Mouse (Mus musculus) midbrain, embryonic 16.5 days (tissue): ENCODE results near the gene Parp1. TPM values are rescaled to one million over a fixed set of nuclear protein-coding genes. Genes with fewer than 3 reads are reported as not detected.

Experiments
- ATAC-seq: fragments of 200-750 bp; cut with Nextera tagmentation; 2 replicates; pipeline ENCODE4 v1.8.0; 2017; ENCODE audit warnings: moderate TSS enrichment
- H3K27ac ChIP-seq: fragments of 300-500 bp; sonication (generic); 2 replicates; pipeline ENCODE4 v1.5.1; 2014; ENCODE audit warnings: mild to moderate bottlenecking, low read length, mixed read lengths
- H3K27me3 ChIP-seq: fragments of 300-500 bp; sonication (generic); 2 replicates; pipeline ENCODE4 v1.6.1; 2014; ENCODE audit warnings: low read depth, low read length, mixed read lengths; ENCODE audit not compliant: control insufficient read depth, insufficient read depth
- H3K36me3 ChIP-seq: fragments of 300-500 bp; sonication (generic); 2 replicates; pipeline ENCODE4 v1.6.1; 2014; ENCODE audit warnings: mild to moderate bottlenecking, low read length, moderate library complexity, mixed read lengths; ENCODE audit not compliant: control insufficient read depth, insufficient read depth
- H3K4me1 ChIP-seq: fragments of 300-500 bp; sonication (generic); 2 replicates; pipeline ENCODE4 v1.6.1; 2014; ENCODE audit warnings: mild to moderate bottlenecking, low read length, mixed read lengths; ENCODE audit not compliant: control insufficient read depth, insufficient read depth
- H3K4me2 ChIP-seq: fragments of 300-500 bp; sonication (generic); 2 replicates; pipeline ENCODE4 v1.6.1; 2014; ENCODE audit warnings: mild to moderate bottlenecking, low read length, mixed read lengths
- H3K4me3 ChIP-seq: fragments of 300-500 bp; sonication (generic); 2 replicates; pipeline ENCODE4 v1.5.1; 2014; ENCODE audit warnings: low read depth, mild to moderate bottlenecking, low read length, moderate library complexity, mixed read lengths
- H3K9ac ChIP-seq: fragments of 300-500 bp; sonication (generic); 2 replicates; pipeline ENCODE4 v1.6.1; 2014; ENCODE audit warnings: low read depth, low read length, mixed read lengths
- H3K9me3 ChIP-seq: fragments of 300-500 bp; sonication (generic); replicated peaks from 2 replicates; pipeline ENCODE4 v1.6.1; 2014; ENCODE audit warnings: mild to moderate bottlenecking, low read length, mixed read lengths; ENCODE audit not compliant: control insufficient read depth, poor library complexity, severe bottlenecking
- whole genome bisulfite sequencing: fragments of 180-500 bp; shearing (Covaris S2); extraction: QIAGEN DNeasy Blood & Tissue Kit; methylation state at CpG from one replicate; pipeline ENCODE4 v1.1.7; 2014; 5-methylcytosine and 5-hydroxymethylcytosine counted together
- polyA plus RNA-seq: library from polyadenylated mRNA; unstranded; fragments of >200 nt; fragmentation: Nextera tagmentation; extraction: Ambion mirVana; gene quantifications from 2 replicates; pipeline ENCODE4 v1.2.1, GENCODE M21; 2015

The Parp1 gene
- polyA plus RNA-seq, 1 experiment from 2014 or later: 75.6 TPM

- no peaks in the 10 kb centered on the region for H3K4me1 ChIP-seq
- H3K27ac ChIP-seq: no peak overlapping the region
- WGBS: 75% methylated on average over 5 of the region's 5 CpGs
- no peaks in the 10 kb centered on the region for H3K27me3 ChIP-seq
- no peak for ATAC-seq
- H3K9ac ChIP-seq: no peak overlapping the region
- H3K4me2 ChIP-seq: no peak overlapping the region
- no peaks in the 10 kb centered on the region for H3K36me3 ChIP-seq
- H3K9me3 ChIP-seq: no peaks in the 10 kb centered on the region; the same call in 1 of the 2 replicates
- H3K4me3 ChIP-seq: no peak overlapping the region
Measured at GRCm38 (mm10) chr1:180536719-180537118, 32.0 kb upstream of the Parp1 start.

- H3K9me3 ChIP-seq: no peaks in the 10 kb centered on the region
- no peaks in the 10 kb centered on the region for H3K4me1 ChIP-seq
- H3K4me3 ChIP-seq: no peak overlapping the region
- H3K27ac ChIP-seq: no peak overlapping the region
- no peak for ATAC-seq
- no peaks in the 10 kb centered on the region for H3K27me3 ChIP-seq
- no peak overlapping the region for H3K9ac ChIP-seq
- 50% methylated on average over 2 of the region's 2 CpGs for WGBS
- no peak overlapping the region for H3K4me2 ChIP-seq
- H3K36me3 ChIP-seq: no peaks in the 10 kb centered on the region
Measured at GRCm38 (mm10) chr1:180541251-180541650, 27.5 kb upstream of the Parp1 start.

- H3K27me3 ChIP-seq: no peaks in the 10 kb centered on the region
- WGBS: 71% methylated on average over 15 of the region's 15 CpGs
- H3K4me2 ChIP-seq: no peak overlapping the region
- no peak for ATAC-seq
- H3K4me1 ChIP-seq: 0 out of 2 replicates have a peak, but pooled peaks cover 2% of the 10 kb centered on the region
- H3K4me3 ChIP-seq: no peak overlapping the region
- no peaks in the 10 kb centered on the region for H3K9me3 ChIP-seq
- no peak overlapping the region for H3K9ac ChIP-seq
- no peaks in the 10 kb centered on the region for H3K36me3 ChIP-seq
- no peak overlapping the region for H3K27ac ChIP-seq
Measured at GRCm38 (mm10) chr1:180541883-180542711, 26.6 kb upstream of the Parp1 start.

DNA sequence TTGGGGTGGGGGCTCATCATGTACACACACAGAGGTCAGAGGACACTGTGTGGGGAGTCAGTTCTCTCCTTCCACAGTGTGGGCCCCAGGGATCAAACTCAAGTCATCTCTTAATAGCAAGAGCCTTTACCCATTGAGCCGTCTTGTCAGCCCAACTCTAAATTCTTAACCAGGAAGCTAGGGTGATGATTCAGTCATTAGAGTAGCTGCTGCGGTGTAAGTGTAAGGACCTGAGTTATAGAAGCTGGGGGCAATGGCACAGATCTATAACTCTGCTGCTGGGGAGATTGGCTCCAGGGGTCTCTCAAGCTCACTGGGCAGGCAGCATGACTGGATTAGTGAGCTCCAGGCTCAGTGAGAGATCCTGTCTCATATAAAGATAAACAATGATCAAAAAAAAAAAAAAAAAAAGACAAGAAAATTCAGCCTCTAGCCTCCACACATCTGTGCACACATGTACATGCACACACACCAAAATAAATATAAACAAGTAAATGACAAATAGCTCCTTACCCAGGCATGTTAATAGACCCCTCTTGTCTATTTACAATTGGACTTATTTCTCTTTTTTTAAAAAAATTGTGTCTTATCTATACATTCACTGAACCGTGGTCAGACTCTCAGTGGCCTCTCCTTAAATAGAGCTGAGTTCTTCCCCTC is 25.9 kb upstream of the Parp1 start:
- H3K4me3 ChIP-seq: no peak overlapping the region
- H3K36me3 ChIP-seq: no peaks in the 10 kb centered on the region
- H3K27me3 ChIP-seq: no peaks in the 10 kb centered on the region
- peaks cover 7% of the 10 kb centered on the region for H3K4me1 ChIP-seq
- H3K9ac ChIP-seq: no peak overlapping the region
- H3K27ac ChIP-seq: no peak overlapping the region
- WGBS: 93% methylated on average over 3 of the region's 3 CpGs
- no peak for ATAC-seq
- no peak overlapping the region for H3K4me2 ChIP-seq
- H3K9me3 ChIP-seq: no peaks in the 10 kb centered on the region

- H3K27me3 ChIP-seq: no peaks in the 10 kb centered on the region
- 91% methylated on average over 4 of the region's 4 CpGs for WGBS
- no peak overlapping the region for H3K4me2 ChIP-seq
- H3K27ac ChIP-seq: no peak overlapping the region
- no peak overlapping the region for H3K9ac ChIP-seq
- no peak overlapping the region for H3K4me3 ChIP-seq
- no peaks in the 10 kb centered on the region for H3K9me3 ChIP-seq
- peaks cover 13% of the 10 kb centered on the region for H3K4me1 ChIP-seq
- H3K36me3 ChIP-seq: no peaks in the 10 kb centered on the region
- no peak for ATAC-seq
Measured at GRCm38 (mm10) chr1:180545918-180546545, 22.7 kb upstream of the Parp1 start.

DNA sequence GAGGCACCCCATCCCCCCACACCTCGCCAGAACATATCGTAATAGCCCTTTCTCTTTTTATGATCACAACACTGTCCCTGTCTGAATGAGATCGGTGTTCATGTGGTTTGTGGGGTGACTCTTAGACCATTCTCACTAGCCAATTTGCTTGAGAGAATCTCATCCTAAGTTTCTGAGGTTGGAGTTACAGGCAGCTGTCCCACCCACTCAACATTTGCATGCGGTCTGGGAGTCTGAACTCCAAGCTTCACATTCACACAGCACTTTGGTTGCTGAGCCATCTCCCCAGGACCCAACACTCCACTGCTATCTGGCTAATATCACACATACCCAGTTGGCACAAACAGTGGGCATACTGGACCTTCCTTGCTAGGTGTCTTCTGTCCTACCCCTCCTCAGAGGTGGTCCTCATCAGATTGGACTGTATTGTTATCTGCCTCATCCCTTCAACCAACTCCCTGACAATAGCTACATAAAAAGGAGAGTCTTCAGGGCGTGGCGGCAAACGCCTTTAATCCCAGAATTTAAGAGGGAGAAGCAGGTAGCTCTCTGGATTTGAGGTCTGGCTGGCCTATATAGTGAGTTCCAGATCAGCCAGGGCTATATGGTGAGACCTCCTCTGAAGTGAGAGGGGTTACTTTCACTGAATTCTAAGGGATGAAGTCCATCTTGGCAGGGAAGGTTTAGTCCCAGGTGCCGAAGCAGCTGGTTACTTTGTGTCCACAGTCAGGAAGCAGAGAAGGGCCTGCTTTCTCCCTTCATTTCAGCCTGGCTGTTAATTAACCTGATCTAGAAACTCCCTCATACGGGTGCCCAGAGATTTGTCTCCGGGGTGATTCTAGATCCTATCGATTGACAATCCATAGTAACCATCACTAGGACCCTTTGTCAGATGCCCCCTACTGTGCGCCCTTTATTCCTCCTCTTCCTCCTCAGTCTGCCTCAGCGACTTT is 21.6 kb upstream of the Parp1 start:
- Histone ChIP-seq H3K9me3 (no peaks in the 10 kb centered on the region), H3K27me3 (no peaks in the 10 kb centered on the region), H3K4me1 (peaks cover 13% of the 10 kb centered on the region), H3K4me3 (no peak overlapping the region), H3K9ac (0 out of 2 replicates have a peak overlapping the region, but pooled peaks have one; percentile 31), H3K36me3 (no peaks in the 10 kb centered on the region), H3K27ac (no peak overlapping the region), H3K4me2 (peak overlapping the region; percentile 45)
- no peak for ATAC-seq
- WGBS: 44% methylated on average over 13 of the region's 13 CpGs

GRCm38 (mm10) chr1:180547751-180548669 is 20.7 kb upstream of the Parp1 start:
- peaks cover 13% of the 10 kb centered on the region for H3K4me1 ChIP-seq
- under 1% methylated on average over 16 of the region's 16 CpGs for WGBS
- no peak overlapping the region for H3K27ac ChIP-seq
- 0 out of 2 replicates have a peak overlapping the region, but pooled peaks have one; percentile 5 for H3K4me3 ChIP-seq
- H3K36me3 ChIP-seq: no peaks in the 10 kb centered on the region
- no peaks in the 10 kb centered on the region for H3K27me3 ChIP-seq
- H3K9me3 ChIP-seq: no peaks in the 10 kb centered on the region
- H3K9ac ChIP-seq: 0 out of 2 replicates have a peak overlapping the region, but pooled peaks have one; percentile 31
- peak overlapping the region; percentile 45 for H3K4me2 ChIP-seq
- peak; percentile 76 for ATAC-seq
